Mouse (Mus musculus) adrenal gland, postnatal 4 days (tissue): ENCODE data around the gene Il20rb. TPM values are rescaled to one million over a fixed set of nuclear protein-coding genes. Genes with fewer than 3 reads are reported as not detected.

Source experiments
- DNase-seq, 2 experiments: peaks; one replicate each; pipeline ENCODE4 v3.0.0; 2021 to 2022; ENCODE audit warnings: low spot score in 2 of 2, mixed read lengths in 2 of 2
- long read RNA-seq, 2 experiments: library from polyadenylated mRNA; stranded (forward); transcript quantifications; one replicate each; pipeline ENCODE4 v2.0.0; 2021
- total RNA-seq, 2 experiments: library from RNA; stranded (reverse); gene quantifications; 2 replicates each; pipeline ENCODE4 v1.2.3; 2021

The Il20rb gene
- 1 to 10 TPM; 4.6 to 4.7 TPM for total RNA-seq
- long read RNA-seq, experiment 1, partial matches to known transcripts, result 0 of 2 reads
- long read RNA-seq, experiment 1, other reads (novel, unspliced or antisense), result 1 of 2 reads
- long read RNA-seq, experiment 2, partial matches to known transcripts, result 0 of 4 reads
- long read RNA-seq, experiment 2, other reads (novel, unspliced or antisense), result 4 of 4 reads

GRCm38 (mm10) chr9:100486431-100486830 is at the start of gene Il20rb:
TSS of gene Il20rb (minus strand) at chr9:100486788.
- DNase-seq, result no peak

GRCm38 (mm10) chr9:100535618-100536262 is 49.2 kb upstream of the Il20rb start:
- no peak for DNase-seq

GRCm38 (mm10) chr9:100534686-100535085 is 48.1 kb upstream of the Il20rb start:
- DNase-seq, result no peak

GRCm38 (mm10) chr9:100532847-100533505 is 46.4 kb upstream of the Il20rb start:
- no peak for DNase-seq

GRCm38 (mm10) chr9:100531296-100531695 is 44.7 kb upstream of the Il20rb start:
- DNase-seq, result no peak

GRCm38 (mm10) chr9:100525225-100525624 is 38.6 kb upstream of the Il20rb start:
- DNase-seq, result no peak

- no peak for DNase-seq
These were observed 35.4 kb upstream of the Il20rb start for GRCm38 (mm10) chr9:100522029-100522428.

- DNase-seq, result peak in 1 of 2 experiments; percentile 7
These were observed 34.0 kb upstream of the Il20rb start for GRCm38 (mm10) chr9:100520586-100520985.

- no peak for DNase-seq
These were observed 33.4 kb upstream of the Il20rb start for GRCm38 (mm10) chr9:100520012-100520411.

- no peak for DNase-seq
These were observed 21.0 kb upstream of the Il20rb start for GRCm38 (mm10) chr9:100507581-100507980.

GRCm38 (mm10) chr9:100506652-100507051 is 20.1 kb upstream of the Il20rb start:
- DNase-seq, result no peak

- no peak for DNase-seq
These were observed 18.9 kb upstream of the Il20rb start for GRCm38 (mm10) chr9:100505498-100505897.

- no peak for DNase-seq
These were observed 7.1 kb upstream of the Il20rb start for GRCm38 (mm10) chr9:100493611-100494261.

GRCm38 (mm10) chr9:100491424-100491823 is 4.8 kb upstream of the Il20rb start:
- no peak for DNase-seq

GRCm38 (mm10) chr9:100488969-100489368 is 2.4 kb upstream of the Il20rb start:
- no peak for DNase-seq

GRCm38 (mm10) chr9:100488056-100488713 is 1.6 kb upstream of the Il20rb start:
- DNase-seq, result no peak

- DNase-seq, result no peak
These were observed 3.3 kb downstream of the Il20rb start for GRCm38 (mm10) chr9:100483318-100483717.

GRCm38 (mm10) chr9:100481626-100482025 is 5.0 kb downstream of the Il20rb start:
- no peak for DNase-seq

- no peak for DNase-seq
These were observed 12.5 kb downstream of the Il20rb start for GRCm38 (mm10) chr9:100474056-100474455.

GRCm38 (mm10) chr9:100473361-100473760 is 13.2 kb downstream of the Il20rb start:
- no peak for DNase-seq

- no peak for DNase-seq
These were observed 13.7 kb downstream of the Il20rb start for GRCm38 (mm10) chr9:100472931-100473330.

- DNase-seq, result no peak
These were observed 15.0 kb downstream of the Il20rb start for GRCm38 (mm10) chr9:100471605-100471953.
